25 mouse cellular contexts compared by ENCODE assay signal in the genomic region with DNA sequence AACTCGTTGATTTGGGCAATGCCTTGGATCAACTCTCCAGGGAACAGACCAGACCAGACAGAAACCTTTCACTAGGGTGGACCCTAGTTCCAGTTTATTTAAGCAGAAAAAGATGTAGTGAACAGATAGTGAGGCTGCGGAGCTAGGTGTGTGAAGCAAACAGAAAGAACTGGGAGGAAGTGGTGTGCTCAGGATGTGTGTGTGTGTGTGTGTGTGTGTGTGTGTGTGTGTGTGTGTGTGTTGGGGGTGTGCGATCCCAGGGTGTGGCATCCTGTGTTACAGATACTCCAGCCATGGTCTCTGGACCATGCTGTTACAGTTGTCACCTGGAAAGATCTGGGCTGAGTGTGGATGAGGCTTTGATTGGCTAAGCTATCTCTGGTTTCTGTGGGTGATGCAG.
DNase-seq lines count a peak whose midpoint lies in the region; ATAC-seq lines count a peak whose summit lies in the region.
"Had no signal": no experiment of that assay in that cellular context is flagged by ENCODE, and none has a peak within 500 bp of the region (broad histone marks: within the 10 kb centered on the region; RNA-seq: fewer than 3 reads in every experiment).

No protein-coding gene starts in this region.

- H3K27ac ChIP-seq in intestine, embryonic 15.5 days, result no peak overlapping the region
- H3K27ac ChIP-seq: embryonic facial prominence, embryonic 12.5 days; hindbrain, embryonic 15.5 days; kidney, embryonic 15.5 days; limb, embryonic 13.5 days; liver, embryonic 13.5 days; neural tube, embryonic 13.5 days had no signal

- no peaks in the 10 kb centered on the region for H3K27me3 ChIP-seq in intestine, embryonic 15.5 days (replicated peaks)
- H3K27me3 ChIP-seq: embryonic facial prominence, embryonic 12.5 days; hindbrain, embryonic 15.5 days; kidney, embryonic 15.5 days; limb, embryonic 13.5 days; liver, embryonic 13.5 days; megakaryocyte, embryonic 14.5 days; neural tube, embryonic 13.5 days had no signal

- H3K4me3 ChIP-seq in intestine, embryonic 15.5 days (replicated peaks), result no peak overlapping the region
- H3K4me3 ChIP-seq: embryonic facial prominence, embryonic 12.5 days; hindbrain, embryonic 15.5 days; kidney, embryonic 15.5 days; limb, embryonic 13.5 days; liver, embryonic 13.5 days; megakaryocyte, embryonic 14.5 days; neural tube, embryonic 13.5 days had no signal

- no peaks in the 10 kb centered on the region for H3K36me3 ChIP-seq in intestine, embryonic 15.5 days
- H3K36me3 ChIP-seq: embryonic facial prominence, embryonic 12.5 days; hindbrain, embryonic 15.5 days; kidney, embryonic 15.5 days; limb, embryonic 13.5 days; liver, embryonic 13.5 days; neural tube, embryonic 13.5 days had no signal

- peak; percentile 41 to 55 for DNase-seq in spleen, postnatal 36 days (ENCODE audit: low spot score in 2 of 2)
- no peak for DNase-seq in spleen, postnatal 14 days (ENCODE audit: low spot score in 2 of 2)
- peak; percentile 71 for DNase-seq in thymus, postnatal 0 days (ENCODE audit: low spot score)
- DNase-seq in kidney, adult 8-10 months, result no peak
- no peak for DNase-seq in cerebellum, postnatal 4 days (ENCODE audit: low spot score in 2 of 2)
- DNase-seq in gastrocnemius, postnatal 4 days (ENCODE audit: low spot score in 2 of 2), result no peak
- DNase-seq: adrenal gland, postnatal 25 days; cerebellum, adult 9-11 months; gastrocnemius, postnatal 36 days; kidney, postnatal 4 days; liver, embryonic 13.5 days; lung, adult 2 months; lung, postnatal 14 days; midbrain, embryonic 14.5 days; right cerebral cortex, adult 18-20 months had no signal

- ATAC-seq in megakaryocyte, adult 5-6 weeks (ENCODE audit: poor library complexity, severe bottlenecking), result peak; percentile 38; the same call in 1 of the 2 replicates
- ATAC-seq in intestine, embryonic 15.5 days, result no peak
- ATAC-seq: intestine, postnatal 0 days had no signal

- H3K9ac ChIP-seq in intestine, embryonic 15.5 days, result no peak overlapping the region
- H3K9ac ChIP-seq: embryonic facial prominence, embryonic 12.5 days; hindbrain, embryonic 15.5 days; kidney, embryonic 15.5 days; limb, embryonic 13.5 days; liver, embryonic 13.5 days; neural tube, embryonic 13.5 days had no signal

- no peaks in the 10 kb centered on the region for H3K4me1 ChIP-seq in intestine, embryonic 15.5 days (replicated peaks)
- H3K4me1 ChIP-seq: liver, embryonic 13.5 days had no signal

- no peaks in the 10 kb centered on the region for H3K9me3 ChIP-seq in intestine, embryonic 15.5 days
- H3K9me3 ChIP-seq: embryonic facial prominence, embryonic 12.5 days; hindbrain, embryonic 15.5 days; kidney, embryonic 15.5 days; limb, embryonic 13.5 days; liver, embryonic 13.5 days; megakaryocyte, embryonic 14.5 days; neural tube, embryonic 13.5 days had no signal

- H3K4me2 ChIP-seq in intestine, embryonic 15.5 days (replicated peaks), result no peak overlapping the region
- H3K4me2 ChIP-seq: embryonic facial prominence, embryonic 12.5 days; heart, embryonic 11.5 days; hindbrain, embryonic 15.5 days; kidney, embryonic 15.5 days; limb, embryonic 13.5 days; liver, embryonic 13.5 days; neural tube, embryonic 13.5 days had no signal

- 73% methylated on average over 3 of the region's 3 CpGs for WGBS in intestine, embryonic 15.5 days

Comparison
In these comparisons a context has a peak if more than half of its experiments do, and no peak if none do; other contexts are left out.
1. DNase-seq: peak in spleen, postnatal 36 days (2 of 2) and thymus, postnatal 0 days (single experiment); none in spleen, postnatal 14 days (0 of 2), kidney, adult 8-10 months (0 of 2), cerebellum, postnatal 4 days (0 of 2) and gastrocnemius, postnatal 4 days (0 of 2).